Mouse (Mus musculus) limb, embryonic 13.5 days (tissue): ENCODE results near the gene Gp5. TPM values are rescaled to one million over a fixed set of nuclear protein-coding genes. Genes with fewer than 3 reads are reported as not detected.

Experiments used
- ATAC-seq: fragments of 200-750 bp; cut with Nextera tagmentation; 2 replicates; pipeline ENCODE4 v1.8.0; 2017; ENCODE audit warnings: low read depth, moderate number of reproducible peaks, moderate TSS enrichment; ENCODE audit not compliant: low FRiP score
- H3K27ac ChIP-seq: fragments of 300-500 bp; sonication (generic); 2 replicates; pipeline ENCODE4 v1.5.1; 2015; ENCODE audit warnings: inconsistent platforms, mild to moderate bottlenecking, moderate library complexity
- H3K27me3 ChIP-seq: fragments of 300-500 bp; sonication (generic); 2 replicates; pipeline ENCODE4 v1.6.1; 2015; ENCODE audit warnings: mild to moderate bottlenecking, inconsistent platforms
- H3K36me3 ChIP-seq: fragments of 300-500 bp; sonication (generic); 2 replicates; pipeline ENCODE4 v1.6.1; 2015; ENCODE audit warnings: inconsistent platforms, mild to moderate bottlenecking, moderate library complexity
- H3K4me1 ChIP-seq: fragments of 300-500 bp; sonication (generic); 2 replicates; pipeline ENCODE4 v1.6.1; 2015; ENCODE audit warnings: inconsistent platforms
- H3K4me2 ChIP-seq: fragments of 300-500 bp; sonication (generic); replicated peaks from 2 replicates; pipeline ENCODE4 v1.6.1; 2015; ENCODE audit warnings: inconsistent platforms, mild to moderate bottlenecking, moderate library complexity
- H3K4me3 ChIP-seq: fragments of 300-500 bp; sonication (generic); 2 replicates; pipeline ENCODE4 v1.5.1; 2015; ENCODE audit warnings: moderate library complexity, mild to moderate bottlenecking, inconsistent platforms
- H3K9ac ChIP-seq: fragments of 300-500 bp; sonication (generic); 2 replicates; pipeline ENCODE4 v1.6.1; 2015; ENCODE audit warnings: mild to moderate bottlenecking, inconsistent platforms
- H3K9me3 ChIP-seq: fragments of 300-500 bp; sonication (generic); 2 replicates; pipeline ENCODE4 v1.6.1; 2016; ENCODE audit warnings: inconsistent platforms
- WGBS: fragments of 180-500 bp; shearing (Covaris S2); methylation state at CpG from one replicate; pipeline ENCODE4 v1.1.7; 2015; 5-methylcytosine and 5-hydroxymethylcytosine counted together
- polyA plus RNA-seq: library from polyadenylated mRNA; unstranded; fragments of >200 nt; fragmentation: Nextera tagmentation; extraction: Ambion mirVana; gene quantifications from 2 replicates; pipeline ENCODE4 v1.2.1, GENCODE M21; 2015

The Gp5 gene
- polyA plus RNA-seq, 1 experiment from 2014 or later = 0.76 TPM

GRCm38 (mm10) chr16:30273065-30273464, 37.5 kb downstream of the Gp5 start:
- no peak overlapping the region for H3K4me3 ChIP-seq
- WGBS = 94% methylated on average over 8 of the region's 8 CpGs

GRCm38 (mm10) chr16:30271941-30272595, 38.5 kb downstream of the Gp5 start:
- Histone ChIP-seq H3K9ac (no peak overlapping the region), H3K9me3 (no peaks in the 10 kb centered on the region), H3K4me1 (peaks cover 43% of the 10 kb centered on the region)

More at GRCm38 (mm10) chr16:30273065-30273464, 37.5 kb downstream of the Gp5 start:
- no peak for ATAC-seq
- H3K9ac ChIP-seq = no peak overlapping the region
- H3K4me2 ChIP-seq = no peak overlapping the region
- H3K4me1 ChIP-seq = peaks cover 49% of the 10 kb centered on the region
- H3K36me3 ChIP-seq = no peaks in the 10 kb centered on the region
- H3K9me3 ChIP-seq = no peaks in the 10 kb centered on the region
- H3K27me3 ChIP-seq = no peaks in the 10 kb centered on the region
- no peak overlapping the region for H3K27ac ChIP-seq

GRCm38 (mm10) chr16:30271223-30271761, 39.3 kb downstream of the Gp5 start:
- Histone ChIP-seq H3K4me2 (no peak overlapping the region), H3K27ac (peak overlapping the region; percentile 72), H3K9me3 (no peaks in the 10 kb centered on the region), H3K27me3 (no peaks in the 10 kb centered on the region), H3K9ac (no peak overlapping the region), H3K36me3 (no peaks in the 10 kb centered on the region), H3K4me1 (peaks cover 43% of the 10 kb centered on the region), H3K4me3 (no peak overlapping the region)
- 21% methylated on average over 8 of the region's 8 CpGs for WGBS
- peak; percentile 76 for ATAC-seq

More at GRCm38 (mm10) chr16:30271941-30272595, 38.5 kb downstream of the Gp5 start:
- Histone ChIP-seq H3K36me3 (no peaks in the 10 kb centered on the region), H3K27ac (peak overlapping the region; percentile 72), H3K27me3 (no peaks in the 10 kb centered on the region), H3K4me3 (no peak overlapping the region), H3K4me2 (no peak overlapping the region)
- no peak for ATAC-seq
- 61% methylated on average over 6 of the region's 6 CpGs for WGBS

- ATAC-seq = no peak
Observed at GRCm38 (mm10) chr16:30267359-30267758, 43.2 kb downstream of the Gp5 start, which contains the start of gene Cpn2. TSS of gene Cpn2 (minus strand) at chr16:30267499.

GRCm38 (mm10) chr16:30266561-30266960, 44.0 kb downstream of the Gp5 start:
- H3K4me1 ChIP-seq = peaks cover 19% of the 10 kb centered on the region
- ATAC-seq = no peak
- no peaks in the 10 kb centered on the region for H3K27me3 ChIP-seq
- H3K9me3 ChIP-seq = no peaks in the 10 kb centered on the region
- no peaks in the 10 kb centered on the region for H3K36me3 ChIP-seq
- no peak overlapping the region for H3K4me3 ChIP-seq
- H3K9ac ChIP-seq = no peak overlapping the region
- no peak overlapping the region for H3K27ac ChIP-seq
- WGBS = 73% methylated on average over 5 of the region's 5 CpGs
- no peak overlapping the region for H3K4me2 ChIP-seq

More at GRCm38 (mm10) chr16:30267359-30267758, 43.2 kb downstream of the Gp5 start, which contains the start of gene Cpn2:
- Histone ChIP-seq H3K27me3 (no peaks in the 10 kb centered on the region), H3K4me2 (no peak within 1 kb of the TSS), H3K9ac (no peak within 1 kb of the TSS), H3K9me3 (no peaks in the 10 kb centered on the region), H3K4me1 (peaks cover 26% of the 10 kb centered on the region), H3K4me3 (no peak within 1 kb of the TSS), H3K27ac (no peak within 1 kb of the TSS; the same call in 1 of the 2 replicates), H3K36me3 (no peaks in the 10 kb centered on the region)
- WGBS = 65% methylated on average over 5 of the region's 5 CpGs

GRCm38 (mm10) chr16:30265611-30266010, 45.0 kb downstream of the Gp5 start:
- Histone ChIP-seq H3K4me2 (no peak overlapping the region), H3K27me3 (no peaks in the 10 kb centered on the region), H3K9ac (no peak overlapping the region), H3K27ac (no peak overlapping the region), H3K36me3 (no peaks in the 10 kb centered on the region), H3K4me3 (no peak overlapping the region), H3K4me1 (peaks cover 9% of the 10 kb centered on the region; the same call in 1 of the 2 replicates), H3K9me3 (no peaks in the 10 kb centered on the region)
- 57% methylated on average over 4 of the region's 4 CpGs for WGBS
- no peak for ATAC-seq

GRCm38 (mm10) chr16:30263156-30263555, 47.4 kb downstream of the Gp5 start:
- Histone ChIP-seq H3K4me1 (no peaks in the 10 kb centered on the region), H3K36me3 (no peaks in the 10 kb centered on the region), H3K9ac (no peak overlapping the region), H3K27me3 (no peaks in the 10 kb centered on the region), H3K4me3 (no peak overlapping the region), H3K27ac (no peak overlapping the region), H3K9me3 (no peaks in the 10 kb centered on the region), H3K4me2 (no peak overlapping the region)
- no peak for ATAC-seq
- WGBS = 65% methylated on average over 4 of the region's 4 CpGs

- peak; percentile 38; the same call in 1 of the 2 replicates for ATAC-seq
- no peak overlapping the region for H3K4me2 ChIP-seq
- no peak overlapping the region for H3K27ac ChIP-seq
- H3K9me3 ChIP-seq = no peaks in the 10 kb centered on the region
- H3K27me3 ChIP-seq = no peaks in the 10 kb centered on the region
- H3K9ac ChIP-seq = no peak overlapping the region
- WGBS = 1% methylated on average over 2 of the region's 2 CpGs
- H3K4me1 ChIP-seq = no peaks in the 10 kb centered on the region
- H3K36me3 ChIP-seq = no peaks in the 10 kb centered on the region
- H3K4me3 ChIP-seq = no peak overlapping the region
Observed at GRCm38 (mm10) chr16:30262664-30263063, 47.9 kb downstream of the Gp5 start.

- Histone ChIP-seq H3K27ac (no peak overlapping the region), H3K4me3 (no peak overlapping the region), H3K9ac (no peak overlapping the region), H3K27me3 (no peaks in the 10 kb centered on the region), H3K9me3 (no peaks in the 10 kb centered on the region), H3K36me3 (no peaks in the 10 kb centered on the region), H3K4me1 (no peaks in the 10 kb centered on the region), H3K4me2 (no peak overlapping the region)
- ATAC-seq = no peak
- WGBS = 90% methylated on average over 10 of the region's 10 CpGs
Observed at GRCm38 (mm10) chr16:30262157-30262556, 48.4 kb downstream of the Gp5 start.

- Histone ChIP-seq H3K27me3 (no peaks in the 10 kb centered on the region), H3K4me1 (no peaks in the 10 kb centered on the region), H3K4me3 (no peak overlapping the region), H3K9me3 (no peaks in the 10 kb centered on the region), H3K4me2 (no peak overlapping the region), H3K27ac (no peak overlapping the region), H3K36me3 (no peaks in the 10 kb centered on the region), H3K9ac (no peak overlapping the region)
- 86% methylated on average over 9 of the region's 9 CpGs for WGBS
- no peak for ATAC-seq
Observed at GRCm38 (mm10) chr16:30261341-30261740, 49.2 kb downstream of the Gp5 start.

- H3K27me3 ChIP-seq = no peaks in the 10 kb centered on the region
- no peak for ATAC-seq
- H3K4me3 ChIP-seq = no peak overlapping the region
- H3K27ac ChIP-seq = no peak overlapping the region
- H3K9me3 ChIP-seq = no peaks in the 10 kb centered on the region
- H3K9ac ChIP-seq = no peak overlapping the region
- H3K4me2 ChIP-seq = no peak overlapping the region
- peaks cover 3% of the 10 kb centered on the region; the same call in 1 of the 2 replicates for H3K4me1 ChIP-seq
- 85% methylated on average over 15 of the region's 15 CpGs for WGBS
- H3K36me3 ChIP-seq = no peaks in the 10 kb centered on the region
Observed at GRCm38 (mm10) chr16:30260012-30260635, 50.5 kb downstream of the Gp5 start.

GRCm38 (mm10) chr16:30259444-30259843, 51.1 kb downstream of the Gp5 start:
- ATAC-seq = no peak
- peaks cover 7% of the 10 kb centered on the region; the same call in 1 of the 2 replicates for H3K4me1 ChIP-seq
- no peaks in the 10 kb centered on the region for H3K36me3 ChIP-seq
- no peak overlapping the region for H3K27ac ChIP-seq
- no peaks in the 10 kb centered on the region for H3K9me3 ChIP-seq
- H3K4me3 ChIP-seq = no peak overlapping the region
- no peak overlapping the region for H3K9ac ChIP-seq
- no peak overlapping the region for H3K4me2 ChIP-seq
- H3K27me3 ChIP-seq = no peaks in the 10 kb centered on the region
- 82% methylated on average over 10 of the region's 10 CpGs for WGBS
